Mouse (Mus musculus): ENCODE measurements at regions not wholly inside any gene's neighbourhood (a gene's known extent, or its start where the extent isn't known, plus 50 kb on each side); places are given as distances from the start of the nearest gene placed in this dataset.

Small RNAs in the stretch of these regions (microRNA-seq; reads per million reads assigned to microRNA genes)
- 0 reads per million in 2 experiments for gene Gm22243
- 0 reads per million in 2 experiments for gene Gm25510
- gene Gm26303, result 0 reads per million in 2 experiments
- gene Mir467h, result 0 reads per million in 2 experiments
